Mouse (Mus musculus): Measurements from ENCODE around the gene Ankle2. TPM values are rescaled to one million over a fixed set of nuclear protein-coding genes. Genes with fewer than 3 reads are reported as not detected.

The Ankle2 gene
- 19.8 and 20.2 TPM in 2 replicates for polyA plus RNA-seq (2012; rRNA removed)

DNA sequence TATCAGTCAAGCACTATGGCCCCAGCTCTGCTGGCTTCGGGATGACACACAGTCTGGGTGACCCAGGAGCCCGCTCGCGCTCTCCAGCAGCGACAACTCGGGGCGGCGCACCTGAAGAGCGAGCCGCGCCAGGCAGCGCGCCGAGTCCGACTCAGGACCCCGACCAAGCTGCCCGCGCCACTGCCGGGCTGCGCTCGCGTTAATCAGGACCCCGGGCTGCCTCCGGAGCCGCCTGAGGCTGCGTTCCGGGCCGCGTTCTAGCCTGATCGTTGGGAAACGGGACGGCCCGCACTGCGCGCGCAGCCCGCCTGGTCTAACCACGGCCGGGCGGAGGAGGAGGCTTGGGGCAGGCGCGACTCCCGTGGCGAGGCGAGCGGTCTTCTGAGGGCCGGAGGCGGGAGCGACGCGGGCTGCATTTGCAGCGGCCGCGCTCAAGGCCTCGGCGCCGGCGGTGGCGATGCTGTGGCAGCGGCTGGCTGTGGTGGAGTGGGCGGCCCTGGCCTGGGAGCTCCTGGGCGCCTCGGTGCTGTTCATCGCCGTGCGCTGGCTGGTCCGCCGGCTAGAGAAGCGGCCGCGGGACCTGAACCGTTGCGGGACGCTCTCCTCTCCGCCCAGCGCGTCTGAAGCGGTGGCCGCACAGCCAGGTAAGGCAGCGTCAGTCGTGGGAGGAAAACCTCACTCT is at the start of gene Ankle2:
Ankle2 (plus strand) TSS at position 225 of the 682 bp plus-strand sequence.

DNA sequence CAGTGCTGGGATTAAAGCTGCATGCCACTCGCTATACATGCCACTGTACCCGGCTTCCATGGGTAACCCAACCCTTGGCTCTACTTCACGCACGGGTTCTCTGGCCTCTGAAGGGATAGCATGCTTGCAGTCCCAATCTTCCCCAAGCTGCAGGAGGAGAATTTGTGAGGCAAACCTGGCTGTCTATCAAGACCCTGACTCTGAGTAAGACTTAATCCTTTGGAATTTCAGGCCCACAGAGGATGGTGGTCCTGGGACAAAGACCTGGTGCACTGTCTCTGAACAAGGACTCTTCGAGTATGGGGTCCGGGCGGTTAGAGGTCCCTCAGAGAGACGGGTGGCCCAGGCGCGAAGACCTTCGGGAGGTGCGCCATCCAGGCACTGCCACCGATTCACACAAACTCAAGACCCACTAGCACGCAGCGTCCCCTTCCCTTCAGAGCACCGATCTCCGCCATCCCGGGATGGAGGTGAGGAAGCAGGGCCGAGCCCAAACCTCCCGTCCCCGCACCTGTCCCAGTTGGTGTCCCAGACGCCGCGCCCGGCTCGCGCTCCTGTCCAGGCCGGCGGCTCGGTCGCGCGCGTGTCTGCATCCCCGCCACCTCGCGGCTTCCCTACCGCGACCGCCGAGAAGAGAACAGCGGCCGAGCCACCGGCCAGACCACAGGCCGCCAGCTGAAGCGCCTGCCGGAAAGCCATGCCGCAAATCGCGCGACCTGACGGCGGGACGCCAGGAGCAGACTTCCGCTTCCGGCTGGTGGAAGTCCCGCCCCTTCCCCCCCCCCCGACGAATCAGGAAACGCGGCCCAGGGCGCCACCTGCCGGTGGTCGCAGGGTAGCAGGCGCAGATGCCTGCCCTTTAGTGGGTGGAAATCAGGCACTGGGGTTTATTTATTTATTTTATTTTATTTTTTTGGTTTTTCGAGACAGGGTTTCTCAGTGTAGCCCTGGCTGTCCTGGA is 38.6 kb downstream of the Ankle2 start, which contains the start of gene Pgam5:
Pgam5 (minus strand) TSS at position 773 of the 961 bp plus-strand sequence.

DNA sequence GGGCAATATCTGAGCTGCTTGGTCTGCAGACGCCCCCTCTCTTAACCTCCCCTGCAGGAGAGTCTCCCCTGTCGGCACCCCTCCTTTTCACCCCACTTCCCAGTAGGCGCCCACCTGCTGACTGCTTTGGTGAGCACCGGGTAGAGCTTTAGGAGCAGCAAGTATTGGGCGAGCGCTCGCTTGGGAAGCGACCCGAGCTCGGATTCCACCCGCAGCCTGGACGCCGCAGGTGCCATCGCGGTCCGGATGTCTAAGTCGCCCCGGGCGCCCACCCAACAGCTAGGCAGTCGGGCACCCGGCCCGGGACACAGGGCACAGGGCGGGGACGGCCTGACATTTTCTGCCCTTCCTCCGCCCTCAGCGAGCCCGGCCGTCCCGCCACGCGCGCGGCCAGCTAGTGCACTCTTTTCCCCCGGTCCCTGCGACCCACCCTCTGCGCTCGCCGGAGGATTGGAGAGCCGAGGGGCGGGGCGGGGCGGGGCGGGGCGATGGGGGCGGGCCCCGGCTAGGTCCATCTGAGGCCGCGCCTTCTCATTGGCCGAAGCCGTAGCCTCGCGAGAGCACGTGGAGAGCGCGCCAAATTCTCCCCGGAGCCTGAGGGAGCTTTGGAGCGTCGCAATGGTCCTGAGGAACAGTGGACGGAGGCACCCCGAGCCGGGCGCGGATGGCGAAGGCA is 55.1 kb downstream of the Ankle2 start, which contains the start of the genes Pxmp2 and Pole:
Pxmp2 (minus strand) TSS at position 417 of the 676 bp plus-strand sequence.
Pole (plus strand) TSS at position 537 of the 676 bp plus-strand sequence.

Other genes starting within 250 kb of the Ankle2 start
- 31.9 and 32.5 TPM in 2 replicates for gene Zfp932, start 234.5 kb upstream of the Ankle2 start, polyA plus RNA-seq (2012; rRNA removed)
- gene Gm17655, start 158.5 kb upstream of the Ankle2 start, polyA plus RNA-seq (2012; rRNA removed): 1.6 and 2.9 TPM in 2 replicates
- 0.55 and 0.56 TPM in 2 replicates for gene Gm35315, start 136.6 kb upstream of the Ankle2 start, polyA plus RNA-seq (2012; rRNA removed)
- 2.0 and 2.3 TPM in 2 replicates for gene Plcxd1, start 131.0 kb upstream of the Ankle2 start, polyA plus RNA-seq (2012; rRNA removed)
- 216 and 218 TPM in 2 replicates for gene Gtpbp6, start 122.8 kb upstream of the Ankle2 start, polyA plus RNA-seq (2012; rRNA removed)
- gene Zfp605, start 120.9 kb upstream of the Ankle2 start, polyA plus RNA-seq (2012; rRNA removed): 8.3 and 9.7 TPM in 2 replicates
- gene Chfr, start 95.2 kb upstream of the Ankle2 start, polyA plus RNA-seq (2012; rRNA removed): 117 and 126 TPM in 2 replicates
- 18.0 and 18.4 TPM in 2 replicates for gene Golga3, start 54.3 kb upstream of the Ankle2 start, polyA plus RNA-seq (2012; rRNA removed)
- gene Pgam5, start 38.9 kb downstream of the Ankle2 start, polyA plus RNA-seq (2012; rRNA removed): 49.8 and 52.4 TPM in 2 replicates
- gene Pxmp2, start 55.2 kb downstream of the Ankle2 start, polyA plus RNA-seq (2012; rRNA removed): 5.2 and 5.3 TPM in 2 replicates
- gene Pole, start 55.3 kb downstream of the Ankle2 start, polyA plus RNA-seq (2012; rRNA removed): 20.0 and 22.1 TPM in 2 replicates
- gene P2rx2, start 112.2 kb downstream of the Ankle2 start, polyA plus RNA-seq (2012; rRNA removed): 7.5 and 8.5 TPM in 2 replicates
- gene Lrcol1, start 113.7 kb downstream of the Ankle2 start, polyA plus RNA-seq (2012; rRNA removed): not detected in 2 replicates
- gene Fbrsl1, start 217.5 kb downstream of the Ankle2 start, polyA plus RNA-seq (2012; rRNA removed): 60.7 and 66.7 TPM in 2 replicates

Measured in central nervous system, embryonic 14 days (tissue).